Mouse (Mus musculus) urinary bladder, postnatal 4 days (tissue): ENCODE measurements around the gene Ing3.

ENCODE experiments used
- DNase-seq, 2 experiments: peaks; one replicate each; pipeline ENCODE4 v3.0.0; 2021 to 2022; ENCODE audit warnings: low spot score in 2 of 2

Ing3 gene

DNA sequence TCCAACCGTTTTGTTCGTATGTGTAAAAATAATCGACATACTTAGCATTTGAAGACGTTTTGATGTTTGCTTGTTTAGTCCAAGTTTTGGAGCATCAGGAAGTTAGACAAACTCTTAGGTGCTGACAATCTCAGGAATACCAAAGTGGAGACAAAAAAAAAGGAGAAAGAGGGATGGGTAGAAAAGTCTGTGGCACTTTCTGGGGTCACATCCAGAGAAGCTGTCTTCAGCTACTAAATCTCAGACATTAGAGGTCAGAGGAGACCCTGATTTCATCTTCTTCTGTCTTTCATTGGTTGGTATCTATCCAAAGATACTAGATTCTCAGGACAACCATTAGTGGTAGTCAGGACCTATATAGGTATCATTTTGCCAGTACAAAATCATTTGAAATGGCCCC is 41.8 kb downstream of the Ing3 start:
- no peak for DNase-seq

DNA sequence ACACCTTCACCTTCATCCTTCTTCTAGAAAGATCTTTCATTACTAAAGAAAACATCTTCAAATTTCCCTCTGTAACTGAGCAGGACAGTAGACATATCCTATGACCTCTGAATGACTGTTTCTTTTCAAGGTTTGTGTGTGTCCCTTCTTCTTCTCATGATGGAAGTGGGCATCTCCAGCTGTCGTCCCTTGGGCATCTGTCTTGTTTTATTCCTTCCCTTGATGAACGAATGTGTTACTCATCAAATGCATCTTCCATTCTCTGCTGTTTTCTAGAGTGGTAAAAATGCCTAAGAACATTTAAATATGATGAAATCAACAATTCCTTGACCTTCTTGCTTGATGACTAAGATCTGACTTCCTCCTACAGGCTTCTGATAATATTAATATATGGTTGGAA is 43.7 kb downstream of the Ing3 start:
- no peak for DNase-seq

DNA sequence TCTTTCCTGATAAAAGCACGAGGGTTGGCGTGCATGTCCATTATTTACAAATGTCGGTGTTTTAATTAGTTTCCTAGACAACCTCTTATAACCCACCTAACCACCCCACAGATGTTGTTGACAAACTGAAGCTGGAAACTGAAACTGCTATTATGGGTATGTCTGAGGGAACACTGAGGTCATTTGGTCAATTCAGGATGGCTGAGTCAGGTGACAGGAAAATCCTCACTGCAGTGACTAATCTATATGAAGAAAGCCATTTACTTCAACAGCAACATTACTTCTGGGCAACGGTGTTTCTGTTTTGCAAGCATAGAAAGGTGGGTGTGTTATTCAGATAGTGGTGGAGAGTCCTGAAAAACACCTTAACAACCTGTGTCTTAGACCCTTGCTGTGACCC is 48.8 kb downstream of the Ing3 start:
- no peak for DNase-seq

DNA sequence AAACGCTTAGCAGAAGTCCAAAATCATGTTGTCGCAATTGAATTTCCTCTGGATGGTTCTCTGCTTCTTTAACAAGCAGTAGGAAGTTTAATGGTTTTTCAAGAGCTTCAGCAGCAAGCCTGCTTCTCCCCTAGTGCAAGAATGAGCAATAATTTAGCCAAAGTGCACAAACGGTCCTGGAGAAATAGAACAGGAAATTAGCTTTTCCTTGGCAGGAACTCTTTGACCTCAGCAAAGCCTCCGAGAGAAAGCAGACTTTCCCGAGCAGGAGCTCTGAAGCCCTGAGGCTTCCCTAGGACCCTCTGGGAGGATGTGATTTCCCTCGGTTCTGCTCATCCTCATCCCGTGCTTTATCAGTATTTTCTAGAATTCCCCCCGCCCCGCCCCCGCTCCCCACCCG is 49.7 kb downstream of the Ing3 start:
- DNase-seq = no peak

GRCm38 (mm10) chr6:22000086-22000485 is 50.7 kb downstream of the Ing3 start:
- no peak for DNase-seq

DNA sequence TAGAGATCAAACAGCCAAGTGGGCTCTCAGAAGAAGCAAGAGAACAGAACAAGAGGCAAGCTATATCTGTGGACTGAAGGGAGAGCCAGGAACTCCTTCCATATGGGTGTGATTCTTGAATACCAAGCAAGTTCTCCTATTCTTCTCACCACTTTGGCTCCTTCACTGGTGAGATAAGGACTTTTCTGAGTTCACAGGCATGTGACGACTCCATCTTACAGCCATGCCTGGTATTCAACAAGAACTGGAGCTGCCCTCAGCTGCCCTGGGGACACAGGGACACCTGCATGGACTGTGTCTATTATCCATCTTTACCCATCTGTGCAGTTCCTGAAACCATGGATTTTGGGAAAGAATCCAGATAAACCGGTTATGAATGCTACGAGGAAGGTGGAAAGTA is 51.5 kb downstream of the Ing3 start:
- no peak for DNase-seq

- no peak for DNase-seq
Observed at GRCm38 (mm10) chr6:22001284-22001916, 52.0 kb downstream of the Ing3 start.

DNA sequence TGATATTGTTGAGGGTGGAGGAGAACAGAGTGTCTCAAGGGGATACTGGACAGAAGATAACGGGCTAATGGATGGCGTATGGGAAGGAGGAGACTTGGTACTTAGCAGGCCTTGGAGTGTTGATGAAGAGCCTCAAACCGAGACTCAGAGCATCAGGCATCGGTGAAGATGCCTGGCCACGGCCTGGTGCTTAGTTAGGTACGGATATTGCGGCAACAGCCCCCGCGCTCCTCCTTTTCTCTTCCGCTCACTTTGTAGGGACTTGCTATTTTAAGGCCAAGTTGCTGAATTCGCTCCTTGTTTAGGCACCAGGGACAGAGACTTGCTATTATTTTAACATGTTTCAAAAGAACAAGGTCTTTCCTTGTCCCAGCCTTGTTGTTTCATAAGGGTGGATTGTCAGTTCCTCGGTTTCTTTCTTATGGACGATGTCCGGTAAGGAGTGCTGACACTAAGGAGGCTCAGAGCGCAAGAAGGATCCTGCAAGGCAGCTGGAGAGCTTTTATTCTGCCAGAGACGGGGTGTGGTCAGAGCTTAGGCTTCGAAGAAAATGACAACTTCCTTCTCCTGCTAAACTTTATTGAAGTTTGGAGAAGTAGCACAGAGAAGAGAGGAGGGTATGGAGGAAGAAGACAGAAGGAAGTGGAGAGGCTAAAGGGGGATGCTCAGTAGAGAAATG is 53.3 kb downstream of the Ing3 start:
- no peak for DNase-seq

- peak in 1 of 2 experiments; percentile 73 for DNase-seq
Observed at GRCm38 (mm10) chr6:22003200-22003587, 53.8 kb downstream of the Ing3 start.

GRCm38 (mm10) chr6:22003959-22004543 is 54.7 kb downstream of the Ing3 start:
- no peak for DNase-seq

DNA sequence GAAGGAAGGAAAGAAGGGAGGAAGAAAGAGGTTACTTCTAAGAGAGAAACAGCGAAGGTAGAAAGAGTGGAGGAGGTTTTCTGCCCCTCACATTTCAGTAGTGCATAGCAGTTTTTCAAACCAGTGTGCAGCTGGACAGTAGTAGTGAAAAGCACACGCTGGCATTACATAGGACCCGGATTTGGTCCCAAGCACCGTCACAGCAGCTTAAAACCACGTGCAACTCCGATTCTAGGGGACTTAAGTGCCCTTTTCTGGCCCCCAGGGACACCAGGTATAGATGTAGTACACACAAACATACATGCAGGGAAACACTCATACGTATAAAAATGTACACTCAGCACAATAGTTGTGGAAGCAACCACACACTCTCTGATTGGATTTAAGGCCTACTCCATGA is 59.0 kb downstream of the Ing3 start:
- no peak for DNase-seq

GRCm38 (mm10) chr6:22010258-22010657 is 60.9 kb downstream of the Ing3 start:
- no peak for DNase-seq

- DNase-seq = no peak
Observed at GRCm38 (mm10) chr6:22010761-22011281, 61.5 kb downstream of the Ing3 start.

DNA sequence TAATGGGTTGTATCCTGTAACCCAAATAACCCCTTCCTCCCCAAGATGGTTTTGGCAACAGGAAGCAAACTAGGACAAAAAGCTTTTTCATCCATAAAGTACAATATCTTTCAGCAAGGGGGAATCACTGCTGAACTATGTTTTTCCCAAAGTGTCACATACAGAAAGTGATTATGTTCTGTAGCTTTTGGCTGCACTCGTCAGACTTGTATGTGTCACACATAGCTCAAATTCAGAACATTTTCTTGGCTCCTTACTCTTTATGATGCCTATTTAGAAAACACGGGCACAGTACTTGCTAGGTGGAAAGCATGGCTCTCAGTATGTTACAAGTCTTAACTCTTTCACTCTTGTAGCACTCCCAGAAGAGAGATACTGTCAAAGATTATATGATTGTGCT is 62.2 kb downstream of the Ing3 start:
- DNase-seq = no peak

DNA sequence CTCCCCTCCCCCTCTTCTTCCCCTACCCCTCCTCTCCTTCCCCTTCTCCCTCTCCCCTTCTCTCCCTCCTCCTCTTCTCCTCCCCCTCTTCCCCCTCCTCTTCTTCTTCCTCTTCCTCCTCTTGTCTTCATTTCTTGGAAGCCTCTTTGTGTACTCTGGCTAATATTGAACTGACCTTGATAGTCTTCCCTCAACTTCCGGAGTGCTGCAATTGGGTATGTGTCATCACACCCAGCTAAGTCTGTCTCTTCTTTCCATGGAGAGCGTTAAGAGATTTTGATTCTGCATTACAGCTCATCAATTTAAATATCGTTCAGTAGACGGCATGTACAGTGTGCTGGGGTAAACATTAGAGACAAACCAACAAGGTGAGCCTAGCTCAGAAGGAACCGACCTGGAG is 62.7 kb downstream of the Ing3 start:
- no peak for DNase-seq

DNA sequence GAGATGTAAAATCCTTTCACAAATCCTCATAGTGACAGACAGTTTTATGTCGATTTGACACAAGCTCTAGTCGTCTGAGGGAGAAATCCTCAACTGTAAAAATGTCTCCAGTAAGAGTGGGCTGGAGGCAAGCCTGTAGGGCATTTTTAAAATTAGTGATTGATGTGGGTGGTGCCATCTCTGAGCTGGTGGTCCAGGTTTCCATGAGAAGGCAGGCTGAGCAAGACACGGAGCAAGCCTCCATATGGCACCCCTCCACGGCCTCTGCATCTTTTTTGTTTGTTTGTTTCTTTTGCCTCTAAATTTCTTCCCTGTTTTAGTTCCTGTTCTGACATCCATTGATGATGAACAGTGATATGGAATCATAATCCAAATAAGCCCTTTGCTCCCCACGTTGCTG is 63.1 kb downstream of the Ing3 start:
- DNase-seq = no peak

DNA sequence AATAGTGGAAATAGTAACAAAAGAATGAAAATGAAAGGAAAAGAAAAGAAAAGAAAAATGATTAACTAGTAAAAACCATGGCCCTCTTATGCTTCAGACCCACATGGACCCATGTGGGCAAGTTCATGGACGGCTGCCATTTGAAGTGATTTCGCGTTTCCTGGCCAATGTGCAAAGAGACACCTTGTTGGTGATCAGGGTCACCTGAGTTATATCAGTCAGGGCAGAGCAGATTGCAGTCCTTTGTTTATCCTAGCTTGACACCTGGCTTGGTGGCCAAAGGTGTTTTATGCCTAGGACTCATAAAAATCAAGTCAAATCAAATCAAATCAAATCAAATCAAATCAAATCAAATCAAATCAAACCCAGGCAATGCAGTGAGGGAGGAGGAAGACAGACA is 64.0 kb downstream of the Ing3 start:
- DNase-seq = no peak

GRCm38 (mm10) chr6:22014291-22014911 is 65.0 kb downstream of the Ing3 start:
- no peak for DNase-seq

DNA sequence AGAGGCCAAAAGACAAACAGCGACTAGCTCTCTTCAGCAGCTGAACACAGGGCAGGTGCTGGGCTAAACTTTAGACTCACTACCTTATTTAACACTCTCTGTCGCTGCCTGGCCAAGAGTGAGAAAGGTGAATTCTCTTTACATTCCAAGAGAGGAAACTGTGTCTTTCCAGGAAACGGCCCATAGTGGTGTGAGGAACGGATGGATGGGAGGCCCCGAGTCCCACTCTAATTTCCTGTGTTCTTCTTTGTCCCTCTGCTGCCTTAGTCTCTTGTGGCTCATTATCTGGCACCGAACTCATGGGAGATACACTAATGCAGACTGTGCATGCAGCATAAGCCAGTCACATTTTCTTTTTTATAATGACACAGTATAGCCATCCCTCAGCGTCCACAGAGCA is 68.3 kb downstream of the Ing3 start:
- no peak for DNase-seq

DNA sequence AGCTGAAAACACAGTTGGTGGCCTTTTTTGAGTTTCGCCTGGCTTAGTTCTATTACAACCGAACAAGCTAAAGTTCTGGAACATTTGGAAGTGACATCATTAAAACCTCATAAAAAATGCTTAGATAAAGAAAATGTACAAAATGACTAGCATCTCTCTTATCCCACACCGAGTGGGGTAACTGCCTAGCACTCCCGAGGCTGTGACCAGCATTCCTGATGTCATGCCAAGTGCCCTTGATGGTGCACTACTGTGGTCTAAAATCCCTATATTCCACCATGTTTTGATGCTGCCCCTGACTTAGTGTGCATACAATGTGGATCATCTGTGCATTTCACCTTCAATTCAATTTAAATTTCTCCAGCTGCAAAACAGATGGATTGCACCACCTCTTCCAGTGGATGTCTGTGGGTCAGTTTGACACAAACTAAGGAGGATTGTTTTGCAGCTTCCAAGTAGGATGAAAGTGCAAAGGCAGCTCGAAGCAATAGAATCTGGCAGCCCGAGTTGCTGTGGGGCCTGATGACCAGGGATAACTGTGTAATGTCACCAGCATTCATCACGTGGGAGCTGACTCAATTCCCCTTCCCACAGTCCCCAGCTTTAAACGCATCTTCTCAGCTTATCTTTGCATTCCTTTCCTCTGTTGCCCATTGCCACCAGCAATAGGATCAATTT is 69.5 kb downstream of the Ing3 start:
- no peak for DNase-seq

- no peak for DNase-seq
Observed at GRCm38 (mm10) chr6:22019637-22020036, 70.3 kb downstream of the Ing3 start.

DNA sequence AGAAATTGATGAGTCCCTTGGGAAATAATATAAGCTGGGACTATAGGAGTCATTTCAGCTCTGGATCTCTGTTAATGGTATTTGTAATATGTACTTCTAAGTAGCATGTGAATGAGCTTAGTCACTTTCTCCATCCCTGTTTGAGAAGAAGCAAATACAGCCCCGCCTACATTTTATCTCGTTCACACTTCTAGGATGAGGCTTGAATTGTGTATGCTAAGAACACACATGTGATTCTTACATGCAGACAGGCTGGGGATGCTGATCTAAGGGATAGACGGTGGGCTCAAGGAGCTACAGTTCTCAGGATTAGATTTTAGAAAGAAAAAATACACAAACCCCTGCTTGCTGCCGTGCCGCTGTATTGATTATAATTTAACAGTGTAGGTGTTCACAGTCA is 71.3 kb downstream of the Ing3 start:
- no peak for DNase-seq
